Mouse (Mus musculus) brain, embryonic 14.5 days (tissue): ENCODE results near the gene Pex14. TPM values are rescaled to one million over a fixed set of nuclear protein-coding genes. Genes with fewer than 3 reads are reported as not detected.
"Not testable (repeated sequence)": the region's sequence is repeated elsewhere in the genome, so short reads cannot be mapped to it uniquely, and the experiment has no call there.

Experiments used
- DNase-seq: peaks from one replicate; pipeline ENCODE4 v3.0.0-alpha.2; 2011; ENCODE audit warnings: low read depth
- CTCF ChIP-seq: fragments of 200-500 bp; IDR thresholded peaks from 2 replicates; pipeline ENCODE4 v1.5.1; 2012; ENCODE audit warnings: inconsistent platforms, mild to moderate bottlenecking, moderate library complexity, borderline replicate concordance; ENCODE audit not compliant: insufficient read depth, insufficient read length; ENCODE audit errors: extremely low read depth
- POLR2A ChIP-seq: fragments of 200-500 bp; IDR thresholded peaks from 2 replicates; pipeline ENCODE4 v1.6.1; 2012; ENCODE audit warnings: mild to moderate bottlenecking, inconsistent platforms, borderline replicate concordance; ENCODE audit not compliant: poor library complexity, insufficient read depth, insufficient read length, severe bottlenecking; ENCODE audit errors: extremely low read depth
- polyA plus RNA-seq: library from polyadenylated mRNA; depleted of rRNA; stranded (reverse); fragments of >200 nt; gene quantifications from 2 replicates; pipeline ENCODE4 v1.2.3, GENCODE M21; 2012

The Pex14 gene
- polyA plus RNA-seq, 1 experiment: 35.1 TPM

DNA sequence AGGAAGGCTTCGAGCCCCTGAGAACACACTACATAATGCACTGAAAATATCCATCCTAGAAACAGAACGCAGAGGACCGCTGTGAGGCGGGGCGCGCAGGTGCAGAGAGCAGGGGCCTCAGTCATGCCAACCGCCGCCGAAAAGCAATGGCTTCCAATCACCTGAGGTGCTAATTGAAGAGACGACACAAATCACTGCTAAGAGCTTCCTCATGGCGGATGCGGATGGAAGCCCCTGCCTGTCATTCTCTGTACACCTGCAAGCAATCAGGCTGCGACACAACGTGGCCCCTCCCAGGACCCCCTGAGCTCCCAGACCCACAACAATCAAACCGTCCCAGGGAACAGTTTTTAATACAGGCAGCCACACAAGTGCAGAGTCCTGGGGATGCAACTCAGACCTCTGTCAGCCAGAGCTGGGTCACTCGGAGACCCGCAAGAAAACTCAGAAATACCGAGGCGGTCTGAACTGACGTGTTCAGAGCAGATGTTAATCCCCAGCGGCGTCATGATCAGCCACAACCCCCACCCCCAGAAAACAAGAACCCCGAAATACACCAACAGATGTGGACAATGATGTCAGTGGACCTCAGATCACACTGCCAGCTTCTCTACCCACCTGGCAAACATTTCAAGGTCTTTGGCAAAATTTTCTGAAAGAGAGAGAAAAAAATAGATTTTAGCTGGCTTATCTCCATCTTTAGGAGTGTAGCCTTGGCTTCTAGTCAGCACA, 31.5 kb upstream of the Pex14 start:
- DNase-seq: no peak
- TF ChIP-seq CTCF (no peak), POLR2A (no peak)

DNA sequence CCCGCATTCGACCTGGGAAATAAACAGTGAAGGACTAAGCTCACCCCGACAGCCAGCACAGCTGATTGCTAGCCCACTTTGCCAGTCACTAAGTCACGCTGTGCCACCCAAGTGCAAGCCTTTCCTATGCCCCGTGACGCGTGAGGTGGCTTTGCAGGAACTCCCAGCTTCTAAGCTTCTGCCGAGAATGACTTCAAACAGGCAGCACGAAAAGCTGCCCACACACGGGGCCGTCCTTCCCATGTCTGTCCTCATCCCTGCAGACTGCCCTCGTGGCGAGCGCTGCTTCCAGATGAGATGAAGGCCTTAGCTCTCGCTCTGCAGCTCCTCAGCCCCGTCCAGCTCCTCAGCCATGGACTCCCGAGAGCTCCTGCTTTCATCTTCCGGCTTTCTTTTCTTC, 28.8 kb upstream of the Pex14 start:
- no peak for DNase-seq
- no peak for TF ChIP-seq POLR2A

DNA sequence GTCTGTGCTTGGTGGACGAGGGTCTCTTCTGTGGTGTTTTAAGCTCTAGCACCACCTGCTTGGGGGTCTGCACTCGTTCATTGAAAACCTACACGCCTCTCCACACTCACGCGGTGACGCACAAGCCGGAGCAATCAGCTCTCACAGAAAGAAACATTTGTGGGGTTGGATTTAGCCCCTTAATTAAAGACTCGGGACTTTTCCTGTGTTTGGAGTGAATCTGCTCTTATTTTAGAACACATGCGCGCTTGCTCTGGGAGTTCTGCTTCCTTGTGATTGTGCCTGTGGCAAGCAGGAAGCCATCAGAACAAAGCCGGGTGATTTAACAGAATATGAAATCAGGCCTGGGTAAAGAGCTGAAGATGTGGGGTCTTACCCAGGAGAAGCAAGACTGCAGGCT, 27.0 kb upstream of the Pex14 start, which contains the start of gene Cort:
Gene Cort, minus strand, starts transcription at position 101 of the 400 bp plus-strand sequence.
- DNase-seq: no peak
- no peak for TF ChIP-seq POLR2A
- TF ChIP-seq CTCF: no peak

DNA sequence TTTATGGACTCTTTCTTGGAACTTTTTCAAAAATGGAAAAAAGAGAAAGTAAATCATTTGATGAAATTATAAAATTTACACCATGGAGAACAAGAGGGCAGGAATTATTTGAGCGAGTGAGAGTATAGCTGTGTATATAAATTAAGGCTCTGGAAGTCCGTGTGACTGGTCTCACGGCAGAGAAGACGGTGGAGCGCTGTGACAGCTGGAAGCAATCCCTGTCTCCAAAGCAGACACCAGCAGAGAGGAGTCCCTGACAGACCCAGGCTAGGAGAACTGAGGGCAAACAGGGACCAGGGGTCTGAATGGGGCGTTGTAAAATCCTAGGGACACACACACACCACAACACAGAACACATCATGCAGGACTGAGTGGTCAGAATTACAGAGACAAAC, 26.4 kb upstream of the Pex14 start:
- TF ChIP-seq POLR2A (no peak), CTCF (no peak)
- no peak for DNase-seq

DNA sequence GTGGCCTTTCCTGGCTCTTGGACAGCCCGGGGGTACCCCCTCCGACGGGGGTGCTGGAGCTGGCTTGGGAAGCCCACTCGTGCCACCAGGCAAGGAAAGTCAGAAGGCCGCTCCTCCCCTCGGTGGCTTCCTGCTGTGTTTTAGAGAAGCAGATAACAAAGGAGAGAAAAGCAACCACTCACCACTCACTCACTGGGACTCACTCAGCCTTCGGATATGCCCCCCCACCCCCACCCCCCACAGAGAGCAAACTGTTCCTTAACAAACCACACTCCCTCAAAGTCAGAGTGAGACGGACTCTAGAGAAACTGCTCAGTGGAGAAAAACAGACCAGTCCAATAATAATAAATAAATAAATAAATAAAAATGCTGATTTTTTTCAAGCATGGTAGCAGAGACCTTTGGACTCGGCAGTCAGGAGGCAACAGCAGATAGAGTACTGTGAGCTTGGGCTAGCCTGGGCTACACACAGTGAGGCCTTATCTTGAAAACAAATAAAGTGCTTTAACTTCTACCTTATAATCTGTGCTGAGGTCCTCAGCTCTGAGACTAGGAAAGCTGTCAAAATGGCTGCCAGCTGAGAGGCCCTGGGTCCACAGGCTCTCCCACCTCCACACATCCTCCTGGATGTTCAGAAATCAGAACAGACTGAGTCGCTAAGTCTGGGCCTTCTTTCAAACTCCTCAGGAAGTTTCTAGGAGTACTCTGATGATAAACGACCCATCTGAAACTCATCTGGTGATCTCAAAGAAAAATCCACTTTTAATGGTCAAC, 25.9 kb upstream of the Pex14 start:
- TF ChIP-seq POLR2A (no peak), CTCF (no peak)
- DNase-seq: no peak

GRCm38 (mm10) chr4:149123432-149123831, 23.8 kb upstream of the Pex14 start:
- DNase-seq: no peak
- TF ChIP-seq CTCF (no peak), POLR2A (no peak)

DNA sequence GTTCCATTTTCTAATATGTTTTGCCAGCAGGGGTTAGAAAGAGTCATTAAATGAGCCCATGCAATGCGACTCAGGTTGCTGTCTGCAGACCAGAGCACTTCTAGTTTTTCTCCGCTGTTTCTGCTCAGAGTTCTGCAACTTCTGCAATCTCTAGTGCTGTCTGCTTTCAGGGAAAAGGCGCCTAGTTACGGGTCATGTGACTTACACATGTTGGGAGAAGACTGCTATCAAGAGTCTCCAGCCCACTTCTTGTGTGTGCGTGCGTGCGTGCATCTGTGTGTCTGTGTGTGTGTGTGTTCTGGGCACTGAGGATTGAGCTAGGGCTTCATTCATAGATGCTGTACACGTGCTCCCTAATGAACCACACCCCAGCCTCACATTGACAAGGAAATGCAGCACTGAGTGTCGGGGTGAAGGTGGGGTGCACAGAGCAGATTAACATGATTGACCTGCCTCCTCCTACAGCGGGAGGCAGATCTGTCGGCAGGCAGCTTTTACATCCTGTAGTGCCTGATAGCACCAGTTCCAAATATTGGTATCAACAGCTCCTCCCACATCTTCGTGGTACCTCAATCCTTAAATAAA, 20.4 kb upstream of the Pex14 start:
- not testable (repeated sequence) for DNase-seq

DNA sequence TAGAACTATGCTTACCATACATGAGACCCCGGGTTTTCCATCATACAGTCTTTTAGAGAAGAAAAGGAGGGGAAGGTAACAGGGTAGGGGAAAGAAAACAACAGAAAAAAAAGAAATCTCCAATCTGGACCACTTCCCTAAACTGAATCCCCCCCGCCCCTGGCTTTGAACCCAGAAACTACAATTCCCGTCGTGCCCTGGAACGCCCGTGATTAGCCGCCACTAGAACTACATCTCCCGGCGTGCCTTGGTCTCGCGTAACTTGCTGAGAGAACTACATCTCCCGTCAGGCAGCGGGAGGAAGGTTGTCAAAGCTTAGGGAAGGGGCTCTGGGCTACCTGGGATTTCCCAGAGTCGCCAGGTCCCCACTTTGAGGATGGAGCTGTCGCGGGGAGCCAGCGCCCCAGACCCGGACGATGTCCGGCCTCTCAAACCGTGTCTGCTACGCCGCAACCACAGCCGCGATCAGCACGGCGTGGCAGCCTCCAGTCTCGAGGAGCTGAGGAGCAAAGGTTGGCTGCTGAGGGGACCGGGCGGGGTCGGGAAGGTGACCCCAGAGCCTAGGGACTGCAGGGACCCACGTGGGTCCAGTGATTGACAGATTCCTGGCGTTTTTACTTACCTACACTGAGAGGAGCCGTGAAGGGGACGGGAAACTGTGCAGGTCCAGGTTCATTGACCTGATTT, 4.3 kb upstream of the Pex14 start, which contains the start of gene Dffa:
Gene Dffa, plus strand, starts transcription at position 272 of the 687 bp plus-strand sequence.
- DNase-seq: peak; percentile 97
- TF ChIP-seq POLR2A (peak; percentile 34; the same call in 1 of the 2 replicates), CTCF (no peak)

GRCm38 (mm10) chr4:149101456-149101855, 1.8 kb upstream of the Pex14 start:
- no peak for DNase-seq
- no peak for TF ChIP-seq POLR2A
- no peak for TF ChIP-seq CTCF

GRCm38 (mm10) chr4:149100449-149100848, 773 bp upstream of the Pex14 start:
- not testable (repeated sequence) for DNase-seq

- TF ChIP-seq CTCF (no peak), POLR2A (no peak)
- no peak for DNase-seq
Measured at GRCm38 (mm10) chr4:149098571-149098970, 1.1 kb downstream of the Pex14 start.
